Mouse (Mus musculus): ENCODE data around the gene Olfr620. TPM values are rescaled to one million over a fixed set of nuclear protein-coding genes. Genes with fewer than 3 reads are reported as not detected.

The Olfr620 gene
- polyA plus RNA-seq (2014; fragmentation: Illumina TruSeq; extraction: RNeasy Lipid Tissue Mini Kit (QIAGEN cat#74804)), result not detected

DNA sequence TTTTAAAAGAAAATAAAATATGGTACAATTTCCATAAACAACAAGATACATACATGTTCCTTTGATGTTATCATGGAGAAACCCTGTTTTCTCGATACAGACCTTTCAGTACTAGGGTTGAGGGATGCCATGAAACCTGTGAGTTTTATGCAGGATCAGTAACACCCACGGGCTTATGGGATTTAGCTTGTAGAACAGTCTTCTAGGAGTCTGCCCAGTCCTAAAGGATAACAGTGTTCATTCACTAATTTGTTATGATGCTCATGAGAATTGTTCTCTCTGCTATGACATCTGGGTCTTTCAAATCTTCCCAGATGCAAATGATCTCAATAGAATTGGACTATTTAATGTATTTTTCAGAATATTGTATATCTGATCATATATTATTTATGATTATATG, at the start of gene Olfr620:
Olfr620 (minus strand) TSS at position 101 of the 400 bp plus-strand sequence.

DNA sequence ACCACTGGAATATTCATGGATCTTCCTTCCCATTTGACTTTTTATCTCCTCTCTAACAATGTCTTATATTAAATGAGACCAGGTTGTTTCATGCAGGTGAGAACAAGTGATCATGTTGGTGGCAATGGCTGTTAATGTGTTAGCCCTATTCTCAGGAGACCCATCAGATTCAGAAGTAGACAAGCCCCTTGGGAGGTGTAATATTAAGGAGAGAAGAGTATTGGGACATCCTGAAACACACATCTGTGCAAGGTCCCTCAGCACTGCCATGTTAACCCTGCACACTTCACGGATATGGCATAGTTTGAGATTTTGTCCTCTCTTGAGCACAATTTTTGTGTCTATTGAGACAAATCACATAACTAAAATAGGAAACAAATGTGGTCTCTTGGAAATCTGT, 30.3 kb upstream of the Olfr620 start, which contains the start of gene Olfr622:
Olfr622 (minus strand) TSS at position 101 of the 400 bp plus-strand sequence.

DNA sequence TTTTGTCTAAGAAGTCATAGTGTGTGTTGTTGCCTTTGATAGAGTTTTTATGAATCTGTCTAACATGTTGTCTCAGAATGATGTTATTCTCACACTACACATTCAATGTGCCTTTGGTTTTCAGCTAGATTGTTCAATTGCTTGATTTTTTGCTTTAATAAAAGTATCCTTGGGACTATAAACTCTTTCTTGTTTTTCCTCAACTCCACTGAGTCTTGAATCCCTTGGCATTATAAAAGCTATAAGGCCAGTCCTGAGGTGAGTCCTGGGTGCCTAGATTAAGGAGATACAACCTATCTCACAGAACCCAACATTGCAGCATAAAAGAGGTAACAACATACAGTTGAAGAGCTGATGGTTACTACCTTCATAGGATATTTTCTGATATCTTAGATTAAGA, 12.1 kb downstream of the Olfr620 start, which contains the start of gene Olfr619:
Olfr619 (plus strand) TSS at position 301 of the 400 bp plus-strand sequence.

DNA sequence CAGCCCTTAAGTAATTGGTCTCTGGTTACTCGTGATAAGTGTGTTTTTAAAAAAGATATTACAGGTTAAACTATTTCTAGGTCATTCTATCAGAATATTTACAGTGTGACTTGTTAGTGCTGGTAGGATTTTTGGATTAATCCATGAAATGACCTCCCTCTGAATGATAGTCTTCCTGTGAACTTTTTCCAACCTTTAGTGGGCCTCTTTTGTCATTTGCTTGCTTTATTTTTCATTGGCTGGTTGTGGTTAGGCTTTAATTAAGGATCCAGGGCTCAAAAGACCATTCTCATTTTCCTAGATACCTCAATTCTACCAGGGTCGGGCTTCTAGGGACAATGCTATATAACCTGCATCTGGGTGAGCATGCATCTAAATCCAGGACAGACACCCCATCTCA, 22.5 kb downstream of the Olfr620 start, which contains the start of gene Olfr618:
Olfr618 (plus strand) TSS at position 301 of the 400 bp plus-strand sequence.

DNA sequence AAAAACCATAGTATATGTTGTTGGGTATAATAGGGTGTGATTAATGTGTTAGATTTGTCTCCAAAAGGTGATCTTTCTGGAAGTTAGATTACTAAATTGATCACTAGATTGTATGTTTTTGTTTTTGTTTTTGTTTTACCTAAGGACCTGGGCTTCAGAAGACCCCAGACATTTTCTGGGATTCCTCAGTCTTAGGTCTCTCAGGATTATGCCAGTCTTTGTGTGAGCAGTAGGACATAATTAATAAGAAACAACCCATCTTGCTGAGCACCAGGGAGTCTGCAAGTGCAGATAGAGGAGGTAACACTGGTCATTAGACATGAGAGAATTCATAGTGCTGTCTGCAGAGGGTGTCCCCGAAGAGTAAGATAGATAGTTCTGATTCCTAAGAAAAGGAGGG, 39.6 kb downstream of the Olfr620 start, which contains the start of gene Olfr617:
Olfr617 (plus strand) TSS at position 301 of the 400 bp plus-strand sequence.

DNA sequence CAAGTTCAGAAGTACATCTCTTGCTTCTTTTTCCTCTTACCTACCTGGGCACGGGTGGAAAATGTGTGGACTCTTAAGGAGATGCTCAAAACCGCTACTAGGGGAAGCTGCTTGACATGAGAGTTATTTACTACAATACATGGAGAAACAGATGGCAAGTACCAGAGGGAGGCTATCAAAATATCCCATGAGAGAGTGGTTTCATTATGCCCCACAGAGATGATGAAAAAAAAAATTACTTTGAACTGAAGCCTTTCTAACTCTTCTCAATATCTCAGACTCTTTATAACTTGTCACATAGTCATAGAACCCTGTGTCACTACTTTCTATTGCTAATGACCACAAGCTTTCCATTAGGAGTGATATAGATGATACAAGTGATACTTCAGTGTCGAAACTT, 43.3 kb downstream of the Olfr620 start, which contains the start of gene Olfr616:
Olfr616 (minus strand) TSS at position 101 of the 400 bp plus-strand sequence.

DNA sequence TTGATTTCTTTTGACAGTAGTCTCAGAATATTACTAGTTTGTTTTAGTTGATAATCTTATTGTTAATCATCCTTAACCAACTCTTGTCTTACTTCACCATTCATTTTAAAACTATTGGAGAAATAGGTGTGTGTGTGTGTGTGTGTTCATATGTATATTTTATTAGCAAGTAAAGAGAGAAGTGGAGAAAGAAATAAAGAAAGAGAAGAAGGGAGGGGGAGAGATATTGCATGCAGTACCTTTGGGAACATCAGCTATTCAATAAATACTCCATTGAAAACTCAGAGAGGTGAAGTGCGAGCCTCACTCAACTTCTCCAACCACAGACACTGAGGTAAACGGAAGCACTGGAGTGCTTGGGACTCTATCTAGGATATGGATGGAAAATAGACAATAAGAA, 56.6 kb downstream of the Olfr620 start, which contains the start of gene Olfr615:
Olfr615 (plus strand) TSS at position 301 of the 400 bp plus-strand sequence.

Other genes with a start within 250 kb of the Olfr620 start
- not detected for gene Olfr601, start 249.9 kb downstream of the Olfr620 start, polyA plus RNA-seq (2014; fragmentation: Illumina TruSeq; extraction: RNeasy Lipid Tissue Mini Kit (QIAGEN cat#74804))
- not detected for gene Olfr603, start 226.4 kb downstream of the Olfr620 start, polyA plus RNA-seq (2014; fragmentation: Illumina TruSeq; extraction: RNeasy Lipid Tissue Mini Kit (QIAGEN cat#74804))
- gene Usp17lc, start 197.5 kb downstream of the Olfr620 start, polyA plus RNA-seq (2014; fragmentation: Illumina TruSeq; extraction: RNeasy Lipid Tissue Mini Kit (QIAGEN cat#74804)), result not detected
- gene Olfr605, start 167.1 kb downstream of the Olfr620 start, polyA plus RNA-seq (2014; fragmentation: Illumina TruSeq; extraction: RNeasy Lipid Tissue Mini Kit (QIAGEN cat#74804)), result not detected
- not detected for gene Olfr606, start 163.5 kb downstream of the Olfr620 start, polyA plus RNA-seq (2014; fragmentation: Illumina TruSeq; extraction: RNeasy Lipid Tissue Mini Kit (QIAGEN cat#74804))
- gene Olfr607, start 148.4 kb downstream of the Olfr620 start, polyA plus RNA-seq (2014; fragmentation: Illumina TruSeq; extraction: RNeasy Lipid Tissue Mini Kit (QIAGEN cat#74804)), result not detected
- not detected for gene Olfr608, start 142.7 kb downstream of the Olfr620 start, polyA plus RNA-seq (2014; fragmentation: Illumina TruSeq; extraction: RNeasy Lipid Tissue Mini Kit (QIAGEN cat#74804))
- not detected for gene Olfr609, start 114.5 kb downstream of the Olfr620 start, polyA plus RNA-seq (2014; fragmentation: Illumina TruSeq; extraction: RNeasy Lipid Tissue Mini Kit (QIAGEN cat#74804))
- not detected for gene Olfr610, start 100.4 kb downstream of the Olfr620 start, polyA plus RNA-seq (2014; fragmentation: Illumina TruSeq; extraction: RNeasy Lipid Tissue Mini Kit (QIAGEN cat#74804))
- gene Olfr611, start 91.7 kb downstream of the Olfr620 start, polyA plus RNA-seq (2014; fragmentation: Illumina TruSeq; extraction: RNeasy Lipid Tissue Mini Kit (QIAGEN cat#74804)), result not detected
- gene Olfr612, start 69.8 kb downstream of the Olfr620 start, polyA plus RNA-seq (2014; fragmentation: Illumina TruSeq; extraction: RNeasy Lipid Tissue Mini Kit (QIAGEN cat#74804)), result not detected
- gene Olfr613, start 64.5 kb downstream of the Olfr620 start, polyA plus RNA-seq (2014; fragmentation: Illumina TruSeq; extraction: RNeasy Lipid Tissue Mini Kit (QIAGEN cat#74804)), result not detected
- not detected for gene Olfr615, start 56.5 kb downstream of the Olfr620 start, polyA plus RNA-seq (2014; fragmentation: Illumina TruSeq; extraction: RNeasy Lipid Tissue Mini Kit (QIAGEN cat#74804))
- gene Olfr616, start 43.4 kb downstream of the Olfr620 start, polyA plus RNA-seq (2014; fragmentation: Illumina TruSeq; extraction: RNeasy Lipid Tissue Mini Kit (QIAGEN cat#74804)), result not detected
- gene Olfr617, start 39.5 kb downstream of the Olfr620 start, polyA plus RNA-seq (2014; fragmentation: Illumina TruSeq; extraction: RNeasy Lipid Tissue Mini Kit (QIAGEN cat#74804)), result not detected
- gene Olfr618, start 22.4 kb downstream of the Olfr620 start, polyA plus RNA-seq (2014; fragmentation: Illumina TruSeq; extraction: RNeasy Lipid Tissue Mini Kit (QIAGEN cat#74804)), result not detected
- not detected for gene Olfr619, start 12.0 kb downstream of the Olfr620 start, polyA plus RNA-seq (2014; fragmentation: Illumina TruSeq; extraction: RNeasy Lipid Tissue Mini Kit (QIAGEN cat#74804))
- not detected for gene Olfr622, start 30.2 kb upstream of the Olfr620 start, polyA plus RNA-seq (2014; fragmentation: Illumina TruSeq; extraction: RNeasy Lipid Tissue Mini Kit (QIAGEN cat#74804))
- gene Olfr623, start 51.2 kb upstream of the Olfr620 start, polyA plus RNA-seq (2014; fragmentation: Illumina TruSeq; extraction: RNeasy Lipid Tissue Mini Kit (QIAGEN cat#74804)), result not detected
- 0.63 TPM for gene Olfr624, start 58.7 kb upstream of the Olfr620 start, polyA plus RNA-seq (2014; fragmentation: Illumina TruSeq; extraction: RNeasy Lipid Tissue Mini Kit (QIAGEN cat#74804))
- gene Olfr625-ps1, start 70.2 kb upstream of the Olfr620 start, polyA plus RNA-seq (2014; fragmentation: Illumina TruSeq; extraction: RNeasy Lipid Tissue Mini Kit (QIAGEN cat#74804)), result not detected
- gene Olfr243, start 102.1 kb upstream of the Olfr620 start, polyA plus RNA-seq (2014; fragmentation: Illumina TruSeq; extraction: RNeasy Lipid Tissue Mini Kit (QIAGEN cat#74804)), result not detected
- gene Olfr628, start 117.8 kb upstream of the Olfr620 start, polyA plus RNA-seq (2014; fragmentation: Illumina TruSeq; extraction: RNeasy Lipid Tissue Mini Kit (QIAGEN cat#74804)), result not detected
- gene Olfr629, start 132.4 kb upstream of the Olfr620 start, polyA plus RNA-seq (2014; fragmentation: Illumina TruSeq; extraction: RNeasy Lipid Tissue Mini Kit (QIAGEN cat#74804)), result not detected
- gene Olfr630, start 144.8 kb upstream of the Olfr620 start, polyA plus RNA-seq (2014; fragmentation: Illumina TruSeq; extraction: RNeasy Lipid Tissue Mini Kit (QIAGEN cat#74804)), result not detected
- not detected for gene Olfr69, start 159.1 kb upstream of the Olfr620 start, polyA plus RNA-seq (2014; fragmentation: Illumina TruSeq; extraction: RNeasy Lipid Tissue Mini Kit (QIAGEN cat#74804))
- gene Olfr68, start 167.2 kb upstream of the Olfr620 start, polyA plus RNA-seq (2014; fragmentation: Illumina TruSeq; extraction: RNeasy Lipid Tissue Mini Kit (QIAGEN cat#74804)), result not detected
- not detected for gene Olfr67, start 179.3 kb upstream of the Olfr620 start, polyA plus RNA-seq (2014; fragmentation: Illumina TruSeq; extraction: RNeasy Lipid Tissue Mini Kit (QIAGEN cat#74804))
- 2.9 TPM for gene Hbb-bt, start 201.5 kb upstream of the Olfr620 start, polyA plus RNA-seq (2014; fragmentation: Illumina TruSeq; extraction: RNeasy Lipid Tissue Mini Kit (QIAGEN cat#74804))
- gene Hbb-bs, start 215.6 kb upstream of the Olfr620 start, polyA plus RNA-seq (2014; fragmentation: Illumina TruSeq; extraction: RNeasy Lipid Tissue Mini Kit (QIAGEN cat#74804)), result 54.8 TPM
- gene Hbb-bh2, start 228.0 kb upstream of the Olfr620 start, polyA plus RNA-seq (2014; fragmentation: Illumina TruSeq; extraction: RNeasy Lipid Tissue Mini Kit (QIAGEN cat#74804)), result not detected
- gene Hbb-bh1, start 230.6 kb upstream of the Olfr620 start, polyA plus RNA-seq (2014; fragmentation: Illumina TruSeq; extraction: RNeasy Lipid Tissue Mini Kit (QIAGEN cat#74804)), result not detected
- not detected for gene Hbb-y, start 240.7 kb upstream of the Olfr620 start, polyA plus RNA-seq (2014; fragmentation: Illumina TruSeq; extraction: RNeasy Lipid Tissue Mini Kit (QIAGEN cat#74804))